Mouse (Mus musculus): ENCODE results near the gene Dok5. TPM values are rescaled to one million over a fixed set of nuclear protein-coding genes. Genes with fewer than 3 reads are reported as not detected.

Dok5 gene
- polyA plus RNA-seq, 1 experiment from 2014 or later = 0.78 TPM

DNA sequence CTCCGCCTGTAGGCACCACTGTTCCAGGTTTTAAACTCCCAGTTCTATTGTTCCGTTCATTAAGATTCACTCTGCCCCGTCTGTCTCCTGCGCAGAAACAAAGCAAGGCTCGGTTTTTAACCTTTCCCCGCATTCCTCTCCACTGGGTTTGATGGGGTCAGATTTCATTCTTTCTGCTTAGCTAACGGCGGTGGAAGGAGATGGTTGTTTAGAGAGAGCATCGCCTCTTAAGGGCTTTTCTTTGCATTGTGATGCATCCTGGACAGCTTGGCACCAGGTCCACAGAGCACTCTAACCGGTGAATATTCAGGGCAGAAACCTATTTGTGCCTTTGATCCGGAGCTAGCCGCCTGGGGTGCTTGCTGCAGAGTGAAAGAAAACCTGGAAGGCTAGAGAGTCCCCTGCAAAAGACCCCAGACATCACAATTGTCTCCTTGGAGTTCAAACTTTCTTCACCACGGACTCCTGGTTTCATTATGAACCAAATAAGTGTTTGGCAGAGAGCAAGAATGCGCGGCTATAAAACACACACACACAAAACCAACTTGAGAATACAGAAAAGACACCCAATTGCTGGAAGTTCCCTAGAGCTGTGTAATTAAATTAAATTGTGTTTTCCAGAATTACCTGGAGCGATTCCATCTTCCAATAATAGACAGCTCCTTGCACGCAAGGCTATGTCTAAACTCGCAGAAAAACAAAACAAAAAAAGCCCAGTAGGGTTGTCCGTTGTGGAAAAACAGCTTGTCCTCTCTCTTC is 40.7 kb downstream of the Dok5 start:
- Histone ChIP-seq H3K9ac (ENCODE audit: low read length) (no peak overlapping the region), H3K27me3 (ENCODE audit: control insufficient read depth, insufficient read depth, low read length) (no peaks in the 10 kb centered on the region), H3K9me3 (ENCODE audit: control insufficient read depth, low read length) (no peaks in the 10 kb centered on the region), H3K4me1 (replicated peaks; ENCODE audit: control insufficient read depth, insufficient read depth) (no peaks in the 10 kb centered on the region), H3K27ac (replicated peaks) (no peak overlapping the region), H3K4me3 (ENCODE audit: low read depth, low read length) (no peak overlapping the region), H3K4me2 (replicated peaks; ENCODE audit: low read depth) (peak overlapping the region; percentile 31), H3K36me3 (ENCODE audit: control insufficient read depth, insufficient read depth, low read length) (no peaks in the 10 kb centered on the region)
- WGBS = 16% methylated on average over 19 of the region's 19 CpGs
- TF ChIP-seq CTCF (IDR thresholded peaks at IDR 0.05; ENCODE audit: low read depth) = no peak
- DNase-seq (ENCODE audit: low spot score) (no peak), ATAC-seq (ENCODE audit: low FRiP score, low TSS enrichment) (no peak)

DNA sequence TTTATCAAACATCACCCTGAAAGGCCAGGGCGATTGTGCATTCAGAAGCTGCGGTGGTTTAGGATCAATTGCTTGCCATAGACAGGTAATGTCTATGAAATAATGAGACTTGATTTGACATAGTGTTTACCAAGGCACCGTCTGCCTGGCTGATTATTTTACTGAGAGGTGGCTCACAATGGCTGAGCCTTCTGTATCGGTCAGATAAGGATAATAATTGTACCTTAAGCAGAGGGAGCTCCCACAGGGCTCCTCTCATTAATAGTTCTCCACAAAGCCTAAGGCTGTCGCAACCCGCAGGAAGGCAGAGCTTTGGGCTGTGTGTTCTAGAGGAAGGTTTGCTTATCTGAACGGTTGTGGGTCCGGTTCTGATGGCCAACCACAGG is 41.3 kb downstream of the Dok5 start:
- no peak for ATAC-seq (ENCODE audit: low FRiP score, low TSS enrichment)
- H3K4me1 ChIP-seq (replicated peaks; ENCODE audit: control insufficient read depth, insufficient read depth) = no peaks in the 10 kb centered on the region
- H3K36me3 ChIP-seq (ENCODE audit: control insufficient read depth, insufficient read depth, low read length) = no peaks in the 10 kb centered on the region
- no peak overlapping the region for H3K9ac ChIP-seq (ENCODE audit: low read length)
- H3K4me3 ChIP-seq (ENCODE audit: low read depth, low read length) = no peak overlapping the region
- DNase-seq (ENCODE audit: low spot score) = no peak
- no peak overlapping the region for H3K27ac ChIP-seq (replicated peaks)
- no peaks in the 10 kb centered on the region for H3K27me3 ChIP-seq (ENCODE audit: control insufficient read depth, insufficient read depth, low read length)
- no peak for TF ChIP-seq CTCF (IDR thresholded peaks at IDR 0.05; ENCODE audit: low read depth)
- WGBS = 63% methylated on average over 8 of the region's 8 CpGs
- H3K9me3 ChIP-seq (ENCODE audit: control insufficient read depth, low read length) = no peaks in the 10 kb centered on the region
- no peak overlapping the region for H3K4me2 ChIP-seq (replicated peaks; ENCODE audit: low read depth)

DNA sequence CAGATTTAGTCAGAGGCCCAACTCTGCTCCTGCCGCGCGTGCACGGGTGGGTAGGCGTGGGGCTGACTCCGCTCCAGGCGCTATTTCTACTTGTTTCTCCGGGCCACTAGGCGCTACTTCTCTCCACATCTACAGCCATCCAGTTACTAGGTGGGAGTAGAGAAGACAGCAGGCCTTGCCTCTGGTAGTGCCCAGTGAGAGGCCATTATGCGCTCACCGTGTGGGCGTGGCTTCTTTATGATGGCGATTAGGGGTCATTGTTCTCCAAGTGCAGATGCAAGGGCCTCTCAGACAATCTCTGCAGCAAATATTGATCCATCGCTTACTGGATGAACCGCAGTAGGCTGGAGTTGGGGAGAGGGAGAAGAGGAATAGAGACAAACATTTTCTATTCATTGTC is 44.0 kb downstream of the Dok5 start:
- 82% methylated on average over 15 of the region's 15 CpGs for WGBS

DNA sequence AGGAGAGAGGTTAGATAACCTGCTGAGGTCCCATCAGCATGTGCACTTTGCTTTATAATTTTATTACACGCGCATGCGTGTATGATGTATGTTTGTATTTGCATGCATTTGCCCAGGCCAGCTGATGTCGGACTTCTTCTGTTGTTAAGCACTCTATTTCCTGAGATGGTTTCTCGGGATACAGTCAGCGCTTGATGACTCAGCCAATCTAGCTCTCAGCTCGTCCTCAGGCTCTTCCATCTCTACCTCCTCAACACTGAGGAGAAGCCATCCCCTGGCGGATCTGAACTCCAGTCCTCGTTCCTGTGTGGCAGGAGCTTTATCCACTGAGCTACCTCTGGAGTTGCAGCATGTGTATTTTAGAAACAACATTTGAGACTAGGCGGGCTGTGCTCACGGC is 44.5 kb downstream of the Dok5 start:
- ATAC-seq (ENCODE audit: low FRiP score, low TSS enrichment) = no peak
- Histone ChIP-seq H3K36me3 (ENCODE audit: control insufficient read depth, insufficient read depth, low read length) (no peaks in the 10 kb centered on the region), H3K27ac (replicated peaks) (no peak overlapping the region), H3K4me2 (replicated peaks; ENCODE audit: low read depth) (no peak overlapping the region), H3K4me3 (ENCODE audit: low read depth, low read length) (no peak overlapping the region), H3K9me3 (ENCODE audit: control insufficient read depth, low read length) (no peaks in the 10 kb centered on the region), H3K9ac (ENCODE audit: low read length) (no peak overlapping the region), H3K27me3 (ENCODE audit: control insufficient read depth, insufficient read depth, low read length) (no peaks in the 10 kb centered on the region), H3K4me1 (replicated peaks; ENCODE audit: control insufficient read depth, insufficient read depth) (no peaks in the 10 kb centered on the region)
- 84% methylated on average over 11 of the region's 11 CpGs for WGBS
- no peak for DNase-seq (ENCODE audit: low spot score)
- no peak for TF ChIP-seq CTCF (IDR thresholded peaks at IDR 0.05; ENCODE audit: low read depth)
- no peak for TF ChIP-seq EP300 (optimal IDR thresholded peaks at IDR 0.05)

More for the DNA sequence above, 44.0 kb downstream of the Dok5 start:
- no peak overlapping the region for H3K4me3 ChIP-seq (ENCODE audit: low read depth, low read length)
- H3K9ac ChIP-seq (ENCODE audit: low read length) = no peak overlapping the region
- no peak overlapping the region for H3K27ac ChIP-seq (replicated peaks)
- H3K36me3 ChIP-seq (ENCODE audit: control insufficient read depth, insufficient read depth, low read length) = no peaks in the 10 kb centered on the region
- H3K4me2 ChIP-seq (replicated peaks; ENCODE audit: low read depth) = no peak overlapping the region
- DNase-seq (ENCODE audit: low spot score) (no peak), ATAC-seq (ENCODE audit: low FRiP score, low TSS enrichment) (no peak)
- no peaks in the 10 kb centered on the region for H3K9me3 ChIP-seq (ENCODE audit: control insufficient read depth, low read length)
- H3K4me1 ChIP-seq (replicated peaks; ENCODE audit: control insufficient read depth, insufficient read depth) = no peaks in the 10 kb centered on the region
- TF ChIP-seq CTCF (IDR thresholded peaks at IDR 0.05; ENCODE audit: low read depth) (no peak), EP300 (optimal IDR thresholded peaks at IDR 0.05) (no peak)
- H3K27me3 ChIP-seq (ENCODE audit: control insufficient read depth, insufficient read depth, low read length) = no peaks in the 10 kb centered on the region

DNA sequence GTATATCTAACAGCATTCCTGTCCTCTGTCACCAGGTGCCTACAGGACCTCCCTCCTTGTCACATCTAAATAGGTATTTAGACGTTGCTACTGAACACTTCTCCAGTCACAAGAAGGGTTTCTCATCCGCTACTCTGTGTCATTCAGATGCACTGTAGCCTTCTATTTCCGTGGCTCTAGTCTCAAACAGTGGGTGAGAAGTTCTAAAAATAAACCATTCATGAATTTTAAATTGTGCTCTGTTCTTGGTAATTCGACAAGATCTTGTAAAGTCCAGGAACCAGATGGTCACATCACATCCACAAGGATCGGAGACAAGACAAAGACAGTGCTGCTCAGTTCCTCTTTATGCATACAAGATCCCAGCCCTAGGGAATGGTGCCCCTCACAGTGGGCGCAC is 46.0 kb downstream of the Dok5 start:
- Histone ChIP-seq H3K4me2 (replicated peaks; ENCODE audit: low read depth) (no peak overlapping the region), H3K9me3 (ENCODE audit: control insufficient read depth, low read length) (no peaks in the 10 kb centered on the region), H3K36me3 (ENCODE audit: control insufficient read depth, insufficient read depth, low read length) (no peaks in the 10 kb centered on the region), H3K4me1 (replicated peaks; ENCODE audit: control insufficient read depth, insufficient read depth) (no peaks in the 10 kb centered on the region), H3K9ac (ENCODE audit: low read length) (no peak overlapping the region), H3K27ac (replicated peaks) (no peak overlapping the region), H3K4me3 (ENCODE audit: low read depth, low read length) (no peak overlapping the region), H3K27me3 (ENCODE audit: control insufficient read depth, insufficient read depth, low read length) (no peaks in the 10 kb centered on the region)
- DNase-seq (ENCODE audit: low spot score) = no peak
- 81% methylated on average over 6 of the region's 6 CpGs for WGBS
- ATAC-seq (ENCODE audit: low FRiP score, low TSS enrichment) = no peak
- TF ChIP-seq EP300 (optimal IDR thresholded peaks at IDR 0.05) (no peak), CTCF (IDR thresholded peaks at IDR 0.05; ENCODE audit: low read depth) (no peak)

DNA sequence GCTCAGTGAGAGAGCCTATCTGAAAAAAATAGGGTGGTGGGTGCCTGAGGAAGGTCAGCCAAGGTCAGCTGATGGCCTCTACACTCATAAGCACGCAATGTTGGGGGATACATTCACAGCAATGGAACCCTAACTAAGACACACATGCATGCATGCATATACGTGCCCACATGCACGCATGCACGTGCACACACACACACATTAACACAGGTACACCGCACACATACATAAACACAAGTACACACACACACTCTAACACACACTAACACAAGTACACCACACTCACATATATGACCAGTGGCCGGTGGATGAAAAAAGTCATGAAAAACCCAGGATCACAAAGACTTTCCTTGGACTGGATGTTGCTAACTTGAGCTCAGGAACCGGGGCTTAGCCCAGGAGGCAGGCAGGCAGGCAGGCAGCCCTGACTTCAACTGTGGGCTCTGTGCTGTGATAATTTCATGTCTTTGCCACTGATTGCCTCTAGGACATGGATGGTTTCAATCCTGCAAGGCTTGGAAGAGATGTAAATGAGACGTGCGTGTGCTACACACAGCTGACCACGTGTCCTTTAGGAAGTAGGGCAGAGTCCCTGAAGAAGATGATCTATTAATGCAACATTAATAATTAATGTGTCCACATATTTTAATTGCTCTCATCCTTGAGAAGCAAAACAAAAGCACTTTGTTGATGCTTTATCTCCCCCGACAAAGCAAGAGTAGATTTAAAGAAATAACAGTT is 48.6 kb downstream of the Dok5 start:
- no peak overlapping the region for H3K9ac ChIP-seq (ENCODE audit: low read length)
- H3K27me3 ChIP-seq (ENCODE audit: control insufficient read depth, insufficient read depth, low read length) = no peaks in the 10 kb centered on the region
- TF ChIP-seq CTCF (IDR thresholded peaks at IDR 0.05; ENCODE audit: low read depth) (no peak), EP300 (optimal IDR thresholded peaks at IDR 0.05) (no peak)
- 86% methylated on average over 11 of the region's 11 CpGs for WGBS
- no peak overlapping the region for H3K4me3 ChIP-seq (ENCODE audit: low read depth, low read length)
- H3K36me3 ChIP-seq (ENCODE audit: control insufficient read depth, insufficient read depth, low read length) = no peaks in the 10 kb centered on the region
- H3K4me1 ChIP-seq (replicated peaks; ENCODE audit: control insufficient read depth, insufficient read depth) = no peaks in the 10 kb centered on the region
- no peaks in the 10 kb centered on the region for H3K9me3 ChIP-seq (ENCODE audit: control insufficient read depth, low read length)
- no peak for ATAC-seq (ENCODE audit: low FRiP score, low TSS enrichment)
- no peak for DNase-seq (ENCODE audit: low spot score)
- H3K27ac ChIP-seq (replicated peaks) = no peak overlapping the region
- H3K4me2 ChIP-seq (replicated peaks; ENCODE audit: low read depth) = no peak overlapping the region
